Mouse (Mus musculus): ENCODE data around the gene Gm4450. TPM values are rescaled to one million over a fixed set of nuclear protein-coding genes. Genes with fewer than 3 reads are reported as not detected.
A peak's percentile ranks its signal among the peaks of the same experiment; 100 is the strongest.
"Not testable (repeated sequence)": the region's sequence is repeated elsewhere in the genome, so short reads cannot be mapped to it uniquely, and the experiment has no call there.

Gene Gm4450
- total RNA-seq, 2 experiments from 2014 or later: not detected

- DNase-seq (ENCODE audit: low spot score in 2 of 2): no peak
Observed at GRCm38 (mm10) chr3:98418991-98419785, 37.7 kb downstream of the Gm4450 start.

DNA sequence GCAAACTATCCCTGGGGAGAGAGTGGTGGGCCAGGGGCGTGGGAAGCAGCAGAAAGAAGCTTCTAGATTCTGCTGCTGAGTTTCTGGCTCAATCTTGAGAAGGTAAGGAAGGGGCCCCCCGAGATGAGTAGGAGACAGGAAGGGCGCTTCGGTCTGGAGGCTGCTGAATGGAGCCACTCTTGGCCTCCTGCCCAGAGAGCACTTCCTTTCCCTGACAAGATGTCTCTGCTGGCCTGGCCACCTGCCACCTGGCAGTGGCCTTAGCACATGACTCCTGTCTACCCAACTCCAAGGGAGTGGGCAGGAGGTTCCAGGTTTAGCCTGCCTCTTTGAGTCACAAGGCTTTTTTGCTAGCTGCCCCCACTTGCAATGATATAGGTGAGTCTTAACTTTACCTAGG, 39.6 kb downstream of the Gm4450 start:
- DNase-seq (ENCODE audit: low spot score in 2 of 2): peak; percentile 68 to 76

DNA sequence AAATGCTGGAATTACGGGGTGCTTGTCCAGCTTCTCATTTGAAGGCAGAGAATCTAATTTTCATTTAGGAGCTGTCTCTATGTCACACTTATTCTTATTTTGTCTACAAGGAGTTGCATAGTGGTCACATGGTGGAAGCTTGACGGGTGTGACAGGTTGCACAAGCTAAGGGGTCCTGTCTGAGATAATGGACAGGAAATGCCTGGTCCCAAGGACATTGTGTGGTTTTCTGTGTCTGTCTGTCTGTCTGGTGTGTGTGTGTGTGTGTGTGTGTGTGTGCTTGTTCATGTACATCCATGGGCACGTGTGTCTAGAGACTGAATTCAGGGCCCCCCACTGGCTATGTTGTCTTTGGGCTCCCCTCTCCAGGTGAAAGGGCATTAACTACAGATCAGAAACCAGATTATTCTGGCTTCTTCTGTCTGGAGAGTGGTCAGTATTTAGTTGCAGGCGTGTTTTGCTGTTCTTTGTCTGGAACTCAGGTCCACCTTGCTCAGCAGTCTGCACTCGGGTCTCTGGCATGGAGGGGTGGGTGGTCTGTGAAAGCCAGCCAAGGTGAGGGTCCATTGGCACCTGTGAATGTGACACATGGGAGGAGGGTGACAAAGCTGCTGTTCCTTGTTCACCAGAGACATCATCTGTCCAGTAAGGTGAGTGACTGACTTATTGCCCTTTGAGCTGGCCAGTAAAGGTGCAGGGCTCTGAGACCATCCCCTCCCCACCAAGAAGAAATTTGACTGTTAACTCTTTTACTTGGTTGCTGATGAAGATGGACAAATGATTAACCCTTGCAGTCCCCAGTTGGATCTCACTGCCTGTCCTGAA, 40.3 kb downstream of the Gm4450 start:
- DNase-seq (ENCODE audit: low spot score in 2 of 2): no peak

GRCm38 (mm10) chr3:98414296-98414695, 42.6 kb downstream of the Gm4450 start:
- no peak for DNase-seq (ENCODE audit: low spot score in 2 of 2)

- no peak for DNase-seq (ENCODE audit: low spot score in 2 of 2)
Observed at GRCm38 (mm10) chr3:98413733-98414132, 43.2 kb downstream of the Gm4450 start.

DNA sequence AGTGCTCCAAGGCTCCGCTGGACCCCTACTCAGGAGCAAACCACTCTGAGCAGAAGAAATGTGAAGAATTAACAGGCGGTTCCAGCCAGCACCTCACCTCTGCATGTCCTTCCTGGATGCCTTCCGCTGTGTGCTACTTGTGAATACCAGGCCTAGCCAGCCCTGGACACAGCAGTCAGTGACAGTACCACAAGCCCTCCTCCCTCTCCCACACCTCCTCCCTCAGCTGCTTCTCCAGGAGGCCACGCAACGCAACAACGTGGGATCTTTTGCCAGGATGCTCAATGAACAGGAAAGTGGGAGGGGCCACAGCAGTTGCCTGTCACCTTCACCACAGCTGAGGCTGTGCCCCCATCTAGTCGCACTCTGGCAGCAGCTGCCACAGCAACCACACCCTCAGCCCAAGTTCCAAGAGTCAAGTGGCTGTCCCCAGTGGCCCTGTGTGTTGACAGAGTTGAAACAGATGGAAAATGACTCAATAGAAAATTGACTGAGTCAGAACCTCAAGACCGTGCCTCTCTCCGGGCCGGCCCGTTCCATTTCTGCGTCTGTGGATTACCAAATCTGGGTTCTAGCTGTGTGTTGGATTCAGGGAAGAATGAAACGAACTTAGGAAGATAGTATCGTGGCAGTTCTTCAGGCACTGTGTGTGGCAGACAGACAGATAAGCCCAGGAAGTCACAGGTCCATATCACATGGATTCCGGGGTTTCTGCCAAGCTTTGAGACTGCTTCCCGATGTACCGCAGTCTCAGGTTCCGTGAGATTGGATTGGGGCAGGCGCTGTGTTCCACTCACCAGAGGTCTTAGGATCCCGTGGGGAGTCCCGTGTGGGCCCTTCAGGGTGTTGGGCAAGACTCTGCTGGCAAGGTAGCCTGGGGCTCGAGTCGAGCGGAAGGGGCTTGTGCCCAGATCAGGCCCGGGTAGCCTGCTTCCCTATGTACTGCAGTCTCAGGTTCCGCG, 46.0 kb downstream of the Gm4450 start:
- not testable (repeated sequence) for DNase-seq (ENCODE audit: low spot score in 2 of 2)

DNA sequence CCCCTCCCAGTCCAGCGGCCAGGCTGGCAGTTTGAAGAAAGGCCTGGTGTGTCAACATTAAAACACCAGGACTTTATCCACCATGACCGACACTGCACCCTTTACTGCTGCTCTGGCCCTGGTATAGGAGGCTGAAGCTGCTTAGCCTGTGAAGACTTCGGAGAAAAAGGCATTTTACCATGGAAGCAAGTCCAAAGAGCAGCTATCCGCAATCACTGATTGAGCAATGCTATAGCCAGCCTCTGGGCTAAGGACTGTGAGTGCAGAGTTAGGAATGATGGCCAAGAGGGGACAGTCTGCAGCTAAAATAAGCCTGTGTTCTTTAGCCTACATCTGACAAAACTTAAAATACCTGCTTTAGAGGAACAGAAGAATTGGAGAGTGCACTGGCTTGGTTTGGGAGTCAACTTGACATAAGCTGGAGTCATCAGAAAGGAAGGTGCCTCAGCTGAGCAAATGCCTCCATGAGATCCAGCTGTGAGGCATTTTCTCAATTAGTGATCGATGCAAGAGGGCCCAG, 49.6 kb downstream of the Gm4450 start:
- DNase-seq (ENCODE audit: low spot score in 2 of 2): not testable (repeated sequence)

GRCm38 (mm10) chr3:98406569-98407144, 50.3 kb downstream of the Gm4450 start:
- DNase-seq (ENCODE audit: low spot score in 2 of 2): not testable (repeated sequence)

DNA sequence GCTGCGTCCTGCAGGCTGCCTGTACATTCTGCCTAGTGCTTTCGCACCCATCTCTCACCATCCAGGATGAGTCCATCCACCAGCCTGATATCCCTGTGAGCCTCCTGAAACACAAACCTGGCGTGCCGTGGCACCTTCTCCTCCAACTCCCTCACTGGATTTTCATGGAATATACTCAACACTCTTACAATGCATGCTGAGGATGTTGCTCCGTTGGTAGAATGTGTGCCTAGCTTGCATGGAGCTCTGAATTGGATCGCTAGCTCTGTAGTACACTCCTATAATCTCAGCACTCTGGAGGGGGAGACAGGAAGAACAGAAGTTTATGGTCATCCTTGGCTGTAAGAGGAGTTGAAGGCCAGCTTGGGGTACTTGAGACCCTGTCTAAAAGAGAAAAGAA, 51.0 kb downstream of the Gm4450 start:
- not testable (repeated sequence) for DNase-seq (ENCODE audit: low spot score in 2 of 2)

- DNase-seq (ENCODE audit: low spot score in 2 of 2): not testable (repeated sequence)
Observed at GRCm38 (mm10) chr3:98404268-98404895, 52.5 kb downstream of the Gm4450 start.

Other genes starting within 250 kb of the Gm4450 start
- gene Reg4, start 235.0 kb downstream of the Gm4450 start, total RNA-seq (2021): not detected
- 10 to 100 TPM; 11.5 to 13.6 TPM for gene Hmgcs2, start 176.7 kb downstream of the Gm4450 start, total RNA-seq (2021)
- 10 to 100 TPM; 78.3 to 94.2 TPM for gene Phgdh, start 117.1 kb downstream of the Gm4450 start, total RNA-seq (2021)
- gene Zfp697, start 74.7 kb downstream of the Gm4450 start, total RNA-seq (2021): 10 to 100 TPM; 29.6 to 31.3 TPM
- not detected for gene Hsd3b4, start 53.4 kb upstream of the Gm4450 start, total RNA-seq (2021)
- gene Gm10681, start 131.7 kb upstream of the Gm4450 start, total RNA-seq (2021): not detected
- not detected for gene Hsd3b5, start 173.1 kb upstream of the Gm4450 start, total RNA-seq (2021)

Data from layer of hippocampus, postnatal 10 days (tissue).